Mouse (Mus musculus): Measurements from ENCODE around the gene Olfml2b. TPM values are rescaled to one million over a fixed set of nuclear protein-coding genes. Genes with fewer than 3 reads are reported as not detected.

The Olfml2b gene
- total RNA-seq, 1 experiment = 2.2 TPM

DNA sequence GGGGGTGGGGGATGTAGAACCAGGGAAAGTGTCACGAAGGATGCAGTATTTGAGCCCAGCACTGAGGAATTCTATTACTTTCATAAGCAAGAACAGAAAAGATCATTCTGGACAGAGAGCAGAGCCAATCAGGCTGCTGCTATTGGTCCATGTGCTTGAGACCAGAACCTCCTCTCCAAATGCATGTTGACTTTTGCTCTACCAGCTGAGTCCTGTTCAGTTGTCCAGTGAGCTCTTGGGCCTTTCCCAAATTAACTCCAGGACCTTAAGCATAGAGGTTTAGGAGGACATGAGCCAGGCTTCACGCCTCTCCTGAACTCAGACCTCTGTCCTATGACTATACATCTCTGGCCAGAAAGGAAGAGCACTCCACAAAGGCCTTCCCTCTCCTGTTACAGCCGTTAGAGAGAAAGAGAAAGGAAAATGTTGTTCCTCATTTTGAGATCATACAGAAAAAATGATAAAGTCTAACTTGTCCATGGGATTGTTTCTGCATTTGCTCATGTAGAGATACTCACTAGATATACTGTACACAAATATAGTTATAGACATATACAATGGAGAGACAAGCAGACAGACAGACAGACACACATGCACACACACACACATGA lies 35.8 kb upstream of the Olfml2b start:
- H3K9ac ChIP-seq (ENCODE audit: insufficient read depth, low read depth, low read length, poor library complexity, severe bottlenecking) = no peak overlapping the region
- DNase-seq (ENCODE audit: low read depth, low spot score) = no peak
- H3K4me1 ChIP-seq (ENCODE audit: control insufficient read depth in 2 of 2, insufficient read depth in 2 of 2, low read length in 2 of 2, poor library complexity in 1 of 2) = no peaks in the 10 kb centered on the region
- no peak overlapping the region for H3K4me3 ChIP-seq (ENCODE audit: insufficient read depth in 1 of 2, low read depth in 1 of 2, low read length in 2 of 2, poor library complexity in 1 of 2, severe bottlenecking in 1 of 2)
- in situ Hi-C loops (cut with MboI; ENCODE audit: low sequenced_read_pairs in 2 of 2, unreplicated experiment in 2 of 2) = loop anchor here (25.0 kb wide), 3 partner anchors 321 to 671 kb away; partner anchors contain the start of genes Uhmk1 (in 2 of the 2), Ccdc190 (in 1 of the 2) and Sh2d1b1 (in 1 of the 2)
- no peaks in the 10 kb centered on the region for H3K9me3 ChIP-seq (ENCODE audit: control insufficient read depth, insufficient read depth, low read depth, low read length)
- H3K27ac ChIP-seq (ENCODE audit: insufficient read depth, low read depth, low read length, poor library complexity, severe bottlenecking) = no peak overlapping the region
- H3K36me3 ChIP-seq (ENCODE audit: control insufficient read depth, insufficient read depth, low read length, poor library complexity, severe bottlenecking) = no peaks in the 10 kb centered on the region
- TF ChIP-seq ZNF384 (IDR thresholded peaks at IDR 0.05; ENCODE audit: low read depth, low read length) (no peak), HCFC1 (IDR thresholded peaks at IDR 0.05; ENCODE audit: borderline replicate concordance, insufficient read depth, low read length) (no peak), MAFK (IDR thresholded peaks at IDR 0.05; ENCODE audit: insufficient read depth, low read depth, low read length) (no peak), CHD2 (IDR thresholded peaks at IDR 0.05; ENCODE audit: low read depth, low read length) (no peak), ZC3H11A (IDR thresholded peaks at IDR 0.05; ENCODE audit: borderline replicate concordance, low read depth, low read length) (no peak)

DNA sequence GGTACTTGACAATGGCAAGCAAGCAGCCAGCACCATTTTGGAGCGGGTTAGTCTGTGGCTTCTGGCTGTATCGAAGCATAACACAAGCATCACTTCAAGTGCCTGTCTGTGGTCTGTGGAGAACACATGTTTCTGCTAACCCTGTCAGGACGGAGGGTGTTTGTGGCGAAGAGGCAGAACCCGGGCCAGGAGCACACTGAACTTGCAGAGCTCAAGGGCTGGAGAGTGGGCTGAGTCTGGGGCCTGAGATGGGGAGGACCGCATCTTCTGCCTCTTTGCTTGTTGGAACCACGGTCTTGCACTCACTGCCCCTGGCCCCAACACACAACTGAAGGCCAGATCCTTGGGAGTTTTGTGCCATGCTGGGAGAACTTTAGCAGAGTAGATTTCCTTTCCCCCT lies 34.5 kb upstream of the Olfml2b start:
- no peak for TF ChIP-seq ZNF384 (IDR thresholded peaks at IDR 0.05; ENCODE audit: low read depth, low read length)
- no peak for TF ChIP-seq ZC3H11A (IDR thresholded peaks at IDR 0.05; ENCODE audit: borderline replicate concordance, low read depth, low read length)
- no peak for TF ChIP-seq MAFK (IDR thresholded peaks at IDR 0.05; ENCODE audit: insufficient read depth, low read depth, low read length)
- no peak for TF ChIP-seq HCFC1 (IDR thresholded peaks at IDR 0.05; ENCODE audit: borderline replicate concordance, insufficient read depth, low read length)
- no peak for TF ChIP-seq CHD2 (IDR thresholded peaks at IDR 0.05; ENCODE audit: low read depth, low read length)
- Histone ChIP-seq H3K4me3 (ENCODE audit: insufficient read depth in 1 of 2, low read depth in 1 of 2, low read length in 2 of 2, poor library complexity in 1 of 2, severe bottlenecking in 1 of 2) (no peak overlapping the region), H3K9me3 (ENCODE audit: control insufficient read depth, insufficient read depth, low read depth, low read length) (no peaks in the 10 kb centered on the region), H3K36me3 (ENCODE audit: control insufficient read depth, insufficient read depth, low read length, poor library complexity, severe bottlenecking) (no peaks in the 10 kb centered on the region), H3K9ac (ENCODE audit: insufficient read depth, low read depth, low read length, poor library complexity, severe bottlenecking) (no peak overlapping the region), H3K27ac (ENCODE audit: insufficient read depth, low read depth, low read length, poor library complexity, severe bottlenecking) (no peak overlapping the region), H3K4me1 (ENCODE audit: control insufficient read depth in 2 of 2, insufficient read depth in 2 of 2, low read length in 2 of 2, poor library complexity in 1 of 2) (no peaks in the 10 kb centered on the region)
- in situ Hi-C loops (cut with MboI; ENCODE audit: low sequenced_read_pairs in 2 of 2, unreplicated experiment in 2 of 2) = loop anchor here (25.0 kb wide), 3 partner anchors 323 to 673 kb away; partner anchors contain the start of genes Uhmk1 (in 2 of the 2), Ccdc190 (in 1 of the 2) and Sh2d1b1 (in 1 of the 2)
- DNase-seq (ENCODE audit: low read depth, low spot score) = no peak

DNA sequence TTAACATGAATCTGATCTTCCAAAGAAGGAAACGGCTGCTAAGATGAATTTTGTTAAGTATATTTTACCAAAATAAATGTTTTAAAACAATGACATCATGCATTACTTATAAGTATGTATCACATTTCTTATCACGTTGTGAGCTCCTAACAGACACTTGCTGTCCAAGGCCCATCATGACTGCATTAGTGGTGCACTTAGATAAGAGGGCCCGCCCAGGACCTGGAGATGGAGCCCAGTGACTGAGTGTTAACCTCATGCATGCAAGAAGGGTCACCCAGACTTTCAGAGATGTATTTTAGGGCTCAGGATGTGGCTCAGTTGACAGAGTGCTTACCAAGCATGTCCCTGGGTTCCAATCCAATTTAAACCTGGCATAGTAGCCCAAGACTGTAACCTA lies 34.0 kb upstream of the Olfml2b start:
- DNase-seq (ENCODE audit: low read depth, low spot score) = no peak
- no peak overlapping the region for H3K9ac ChIP-seq (ENCODE audit: insufficient read depth, low read depth, low read length, poor library complexity, severe bottlenecking)
- H3K27ac ChIP-seq (ENCODE audit: insufficient read depth, low read depth, low read length, poor library complexity, severe bottlenecking) = no peak overlapping the region
- no peaks in the 10 kb centered on the region for H3K4me1 ChIP-seq (ENCODE audit: control insufficient read depth in 2 of 2, insufficient read depth in 2 of 2, low read length in 2 of 2, poor library complexity in 1 of 2)
- H3K4me3 ChIP-seq (ENCODE audit: insufficient read depth in 1 of 2, low read depth in 1 of 2, low read length in 2 of 2, poor library complexity in 1 of 2, severe bottlenecking in 1 of 2) = no peak overlapping the region
- no peak for TF ChIP-seq HCFC1 (IDR thresholded peaks at IDR 0.05; ENCODE audit: borderline replicate concordance, insufficient read depth, low read length)
- TF ChIP-seq MAFK (IDR thresholded peaks at IDR 0.05; ENCODE audit: insufficient read depth, low read depth, low read length) = no peak
- TF ChIP-seq CHD2 (IDR thresholded peaks at IDR 0.05; ENCODE audit: low read depth, low read length) = no peak
- TF ChIP-seq ZC3H11A (IDR thresholded peaks at IDR 0.05; ENCODE audit: borderline replicate concordance, low read depth, low read length) = no peak
- TF ChIP-seq ZNF384 (IDR thresholded peaks at IDR 0.05; ENCODE audit: low read depth, low read length) = no peak
- in situ Hi-C loops (cut with MboI; ENCODE audit: low sequenced_read_pairs in 2 of 2, unreplicated experiment in 2 of 2) = loop anchor here (25.0 kb wide), 3 partner anchors 323 to 673 kb away; partner anchors contain the start of genes Uhmk1 (in 2 of the 2), Ccdc190 (in 1 of the 2) and Sh2d1b1 (in 1 of the 2)
- no peaks in the 10 kb centered on the region for H3K36me3 ChIP-seq (ENCODE audit: control insufficient read depth, insufficient read depth, low read length, poor library complexity, severe bottlenecking)
- no peaks in the 10 kb centered on the region for H3K9me3 ChIP-seq (ENCODE audit: control insufficient read depth, insufficient read depth, low read depth, low read length)

DNA sequence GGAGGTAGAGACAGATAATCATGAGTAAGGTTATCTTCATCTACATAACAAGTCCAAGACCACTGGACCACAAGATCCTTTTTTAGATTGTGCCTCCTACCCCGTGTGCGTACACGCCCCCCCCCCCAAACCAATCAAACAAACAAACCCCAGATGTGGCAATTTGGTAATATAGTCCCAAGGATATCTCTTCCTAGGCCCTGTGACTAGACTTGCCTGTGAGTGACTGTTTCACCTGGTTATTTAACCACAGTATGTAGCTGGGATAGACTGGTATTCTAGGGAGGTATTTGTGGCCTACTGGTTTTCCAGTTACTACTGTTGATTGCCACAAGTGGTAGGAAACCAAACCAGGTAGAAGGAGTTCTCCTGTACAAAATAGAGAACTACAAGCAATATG lies 33.6 kb upstream of the Olfml2b start:
- H3K27ac ChIP-seq (ENCODE audit: insufficient read depth, low read depth, low read length, poor library complexity, severe bottlenecking) = no peak overlapping the region
- TF ChIP-seq MAFK (IDR thresholded peaks at IDR 0.05; ENCODE audit: insufficient read depth, low read depth, low read length) = no peak
- no peak for TF ChIP-seq ZNF384 (IDR thresholded peaks at IDR 0.05; ENCODE audit: low read depth, low read length)
- no peak for TF ChIP-seq CHD2 (IDR thresholded peaks at IDR 0.05; ENCODE audit: low read depth, low read length)
- TF ChIP-seq HCFC1 (IDR thresholded peaks at IDR 0.05; ENCODE audit: borderline replicate concordance, insufficient read depth, low read length) = no peak
- no peak for TF ChIP-seq ZC3H11A (IDR thresholded peaks at IDR 0.05; ENCODE audit: borderline replicate concordance, low read depth, low read length)
- DNase-seq (ENCODE audit: low read depth, low spot score) = no peak
- no peaks in the 10 kb centered on the region for H3K4me1 ChIP-seq (ENCODE audit: control insufficient read depth in 2 of 2, insufficient read depth in 2 of 2, low read length in 2 of 2, poor library complexity in 1 of 2)
- in situ Hi-C loops (cut with MboI; ENCODE audit: low sequenced_read_pairs in 2 of 2, unreplicated experiment in 2 of 2) = loop anchor here (25.0 kb wide), 3 partner anchors 323 to 673 kb away; partner anchors contain the start of genes Uhmk1 (in 2 of the 2), Ccdc190 (in 1 of the 2) and Sh2d1b1 (in 1 of the 2)
- H3K4me3 ChIP-seq (ENCODE audit: insufficient read depth in 1 of 2, low read depth in 1 of 2, low read length in 2 of 2, poor library complexity in 1 of 2, severe bottlenecking in 1 of 2) = no peak overlapping the region
- no peaks in the 10 kb centered on the region for H3K36me3 ChIP-seq (ENCODE audit: control insufficient read depth, insufficient read depth, low read length, poor library complexity, severe bottlenecking)
- H3K9ac ChIP-seq (ENCODE audit: insufficient read depth, low read depth, low read length, poor library complexity, severe bottlenecking) = no peak overlapping the region
- H3K9me3 ChIP-seq (ENCODE audit: control insufficient read depth, insufficient read depth, low read depth, low read length) = no peaks in the 10 kb centered on the region

Data from ES-E14 (cell line).